Mouse (Mus musculus): Measurements from ENCODE around the gene Ankrd28.

GRCm38 (mm10) chr14:31681291-31681690 is 149.2 kb downstream of the Ankrd28 start:
- no peak for TF ChIP-seq POLR2A (IDR thresholded peaks at IDR 0.05; ENCODE audit: insufficient read length, low read depth)
- TF ChIP-seq USF1 (IDR thresholded peaks at IDR 0.05; ENCODE audit: low read depth), result no peak
- no peak for TF ChIP-seq POLR2AphosphoS2 (IDR thresholded peaks at IDR 0.05; ENCODE audit: insufficient read length, low read depth)
- TF ChIP-seq SRF (IDR thresholded peaks at IDR 0.05; ENCODE audit: control insufficient read depth, insufficient read length, low read depth), result no peak
- no peak for TF ChIP-seq REST (IDR thresholded peaks at IDR 0.05; ENCODE audit: insufficient read depth, insufficient read length)
- no peak for TF ChIP-seq E2F4 (IDR thresholded peaks at IDR 0.05; ENCODE audit: insufficient read depth)
- TF ChIP-seq MAX (IDR thresholded peaks at IDR 0.05; ENCODE audit: low read depth), result no peak
- TF ChIP-seq TCF3 (IDR thresholded peaks at IDR 0.05; ENCODE audit: insufficient read length, low read depth), result no peak

Measured in myocyte (in vitro differentiated cells).